Mouse (Mus musculus): ENCODE results near the gene Cntrl.

DNA sequence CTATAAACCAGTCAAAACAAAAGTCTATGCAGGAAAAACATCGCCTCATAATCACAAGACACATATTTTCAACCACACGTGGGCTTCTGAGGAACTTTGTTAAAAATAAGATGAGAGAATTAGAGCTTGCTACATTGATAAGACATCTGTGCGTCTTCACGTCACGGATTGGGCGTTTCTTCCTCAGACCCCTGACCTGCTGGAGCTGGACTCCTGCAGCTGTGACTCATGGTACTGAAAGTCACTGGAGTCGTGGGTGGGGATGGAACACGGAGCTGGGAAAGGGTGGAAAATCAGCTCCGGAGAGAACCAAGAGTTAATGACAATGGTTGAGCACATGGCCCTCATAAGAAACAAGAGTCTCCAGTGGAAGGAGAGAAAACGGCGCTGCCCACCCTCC is 42.2 kb upstream of the Cntrl start:
- TF ChIP-seq CTCF (conservative IDR thresholded peaks at IDR 0.05; ENCODE audit: low read length) (no peak), POU5F1 (IDR thresholded peaks at IDR 0.05; ENCODE audit: borderline replicate concordance, low read length) (no peak)

Data from E14TG2a.4 (cell line).